Mouse (Mus musculus): ENCODE measurements around the gene Atg4d.
"Not testable (repeated sequence)": the region's sequence is repeated elsewhere in the genome, so short reads cannot be mapped to it uniquely, and the experiment has no call there.

The Atg4d gene

GRCm38 (mm10) chr9:21315421-21315820 is 50.3 kb downstream of the Atg4d start:
- no peak for DNase-seq

GRCm38 (mm10) chr9:21316696-21317095 is 51.6 kb downstream of the Atg4d start:
- peak; percentile 39 for DNase-seq

GRCm38 (mm10) chr9:21318792-21319191 is 53.7 kb downstream of the Atg4d start:
- DNase-seq, result no peak

- DNase-seq, result no peak
Measured at GRCm38 (mm10) chr9:21319503-21319902, 54.4 kb downstream of the Atg4d start.

- DNase-seq, result no peak
Measured at GRCm38 (mm10) chr9:21320280-21320618, 55.2 kb downstream of the Atg4d start.

GRCm38 (mm10) chr9:21320619-21321512 is 55.8 kb downstream of the Atg4d start, which contains the start of gene Slc44a2:
TSS of gene Slc44a2 (plus strand) at chr9:21320698.
- peak; percentile 88 for DNase-seq

- peak; percentile 76 for DNase-seq
Measured at GRCm38 (mm10) chr9:21321513-21321835, 56.4 kb downstream of the Atg4d start.

GRCm38 (mm10) chr9:21322211-21322916 is 57.3 kb downstream of the Atg4d start:
- no peak for DNase-seq

- DNase-seq, result not testable (repeated sequence)
Measured at GRCm38 (mm10) chr9:21322917-21323297, 57.8 kb downstream of the Atg4d start.

GRCm38 (mm10) chr9:21324269-21324668 is 59.2 kb downstream of the Atg4d start:
- DNase-seq, result peak; percentile 78

Data from lung, postnatal 36 days (tissue).